Mouse (Mus musculus): ENCODE data around the gene Dip2b.

The Dip2b gene

DNA sequence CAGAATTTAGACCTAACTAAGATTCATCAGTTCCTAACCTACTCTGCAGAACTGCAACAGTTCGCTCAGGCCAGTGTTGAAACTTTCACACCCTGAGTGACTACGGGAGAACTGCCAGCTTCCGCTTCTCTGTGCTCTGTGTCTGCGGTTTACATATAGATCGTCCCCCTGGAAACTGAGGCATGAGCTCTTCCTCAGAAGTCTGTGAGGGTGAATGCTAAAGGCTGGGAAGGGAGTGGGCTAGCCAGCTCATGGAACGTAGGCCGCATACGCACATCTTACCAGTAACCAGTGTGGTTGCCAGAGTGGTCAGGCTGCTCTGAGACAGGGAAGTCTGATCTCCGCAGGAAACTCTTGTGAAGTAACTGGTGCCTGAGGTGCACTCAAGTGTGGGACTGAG is 177.7 kb downstream of the Dip2b start:
- DNase-seq (ENCODE audit: low read depth, low spot score) = no peak

DNA sequence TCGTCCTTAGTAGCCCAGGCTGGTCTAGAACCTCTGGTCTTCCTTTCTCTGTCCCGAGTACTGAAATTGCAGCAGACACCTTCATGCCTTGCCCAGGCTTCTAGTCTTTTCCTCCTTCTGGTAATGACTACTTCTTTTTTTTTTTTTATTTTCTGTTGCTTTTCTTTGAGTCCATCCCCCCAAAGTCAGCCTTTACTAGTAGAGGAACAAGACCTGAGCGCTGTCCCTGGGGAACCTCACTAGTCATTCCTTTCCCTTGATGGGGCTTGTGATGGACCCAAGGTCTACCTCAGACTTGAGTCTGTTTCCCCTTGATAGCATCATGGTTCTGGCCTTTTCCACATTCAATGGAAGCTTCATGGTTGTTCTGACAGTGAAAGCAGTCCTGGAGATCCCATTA is 179.6 kb downstream of the Dip2b start:
- DNase-seq (ENCODE audit: low read depth, low spot score) = no peak

DNA sequence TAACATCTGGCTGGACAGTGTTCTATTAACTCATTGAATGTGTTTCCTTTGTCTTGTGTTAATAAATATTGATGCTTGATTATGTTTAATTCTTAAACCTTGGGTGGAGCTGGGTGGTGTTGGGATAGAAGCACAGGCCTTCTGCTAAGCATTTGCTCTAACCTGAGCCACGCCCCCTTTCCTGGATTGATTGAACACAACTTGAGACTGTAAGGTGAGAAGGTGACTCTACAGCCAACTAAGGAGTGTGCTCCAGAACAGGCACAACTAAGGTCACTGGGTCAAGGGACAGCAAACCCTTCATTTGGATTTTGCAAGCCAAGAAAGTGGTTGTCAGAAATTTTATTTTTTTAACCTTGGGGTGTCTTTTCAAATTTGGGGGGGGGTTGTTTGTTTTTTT is 180.9 kb downstream of the Dip2b start:
- DNase-seq (ENCODE audit: low read depth, low spot score) = no peak

DNA sequence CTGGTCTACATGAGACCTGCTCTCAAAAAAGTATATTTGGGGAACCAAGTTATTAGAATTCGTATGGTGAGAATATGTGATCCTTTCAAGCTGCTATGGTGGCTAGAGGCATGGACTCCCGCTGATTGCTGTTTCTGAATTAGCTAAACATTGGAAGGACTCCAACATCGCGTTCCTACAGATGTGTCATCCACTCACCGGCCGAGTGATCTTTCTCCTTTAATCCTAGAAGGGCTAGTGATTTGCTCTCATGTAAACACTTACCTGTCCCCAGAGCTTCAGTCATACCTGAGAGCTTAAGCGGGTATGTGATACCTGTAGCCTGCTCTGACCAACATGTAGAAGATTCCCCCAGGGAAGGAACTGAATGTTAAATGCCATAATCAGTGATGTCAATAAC is 182.5 kb downstream of the Dip2b start:
- DNase-seq (ENCODE audit: low read depth, low spot score) = no peak

DNA sequence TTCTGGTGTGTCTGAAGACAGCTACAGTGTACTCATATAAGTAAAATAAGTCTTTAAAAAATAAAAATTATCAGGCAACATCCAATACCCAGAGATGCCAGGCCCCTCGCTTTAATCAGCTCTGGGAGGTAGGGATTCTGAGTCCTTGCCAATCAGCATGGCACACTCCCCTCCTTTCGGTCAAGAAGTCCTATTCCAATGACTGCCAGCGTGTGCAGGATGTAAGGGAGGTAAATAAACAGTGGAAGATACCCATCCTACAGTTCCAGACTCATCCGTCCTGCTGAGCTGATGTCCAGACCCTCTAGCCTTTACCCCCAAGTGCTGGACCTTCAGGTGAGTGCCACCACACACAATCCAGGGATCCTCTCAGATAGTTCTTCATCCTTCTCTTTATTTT is 186.9 kb downstream of the Dip2b start:
- DNase-seq (ENCODE audit: low read depth, low spot score) = no peak

DNA sequence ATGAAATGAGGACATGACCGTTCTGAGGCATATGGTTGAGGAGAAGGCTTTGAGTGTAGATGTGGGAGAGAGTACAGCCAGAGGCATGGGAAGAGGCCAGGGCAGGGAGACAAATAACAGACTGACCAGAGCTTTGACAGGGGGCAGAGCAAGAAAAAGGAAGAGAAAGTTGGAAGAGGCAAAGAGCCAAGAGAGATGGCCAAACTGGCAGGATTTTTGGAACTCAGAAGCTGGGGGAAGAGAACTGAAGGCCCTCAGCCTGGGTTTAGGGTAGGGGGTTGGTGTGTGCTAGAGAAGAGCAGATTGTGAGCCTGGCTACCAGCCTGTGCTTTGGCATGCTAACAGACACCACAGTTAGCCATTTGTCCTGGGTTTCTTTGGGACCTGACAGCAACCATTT is 187.4 kb downstream of the Dip2b start:
- no peak for DNase-seq (ENCODE audit: low read depth, low spot score)

DNA sequence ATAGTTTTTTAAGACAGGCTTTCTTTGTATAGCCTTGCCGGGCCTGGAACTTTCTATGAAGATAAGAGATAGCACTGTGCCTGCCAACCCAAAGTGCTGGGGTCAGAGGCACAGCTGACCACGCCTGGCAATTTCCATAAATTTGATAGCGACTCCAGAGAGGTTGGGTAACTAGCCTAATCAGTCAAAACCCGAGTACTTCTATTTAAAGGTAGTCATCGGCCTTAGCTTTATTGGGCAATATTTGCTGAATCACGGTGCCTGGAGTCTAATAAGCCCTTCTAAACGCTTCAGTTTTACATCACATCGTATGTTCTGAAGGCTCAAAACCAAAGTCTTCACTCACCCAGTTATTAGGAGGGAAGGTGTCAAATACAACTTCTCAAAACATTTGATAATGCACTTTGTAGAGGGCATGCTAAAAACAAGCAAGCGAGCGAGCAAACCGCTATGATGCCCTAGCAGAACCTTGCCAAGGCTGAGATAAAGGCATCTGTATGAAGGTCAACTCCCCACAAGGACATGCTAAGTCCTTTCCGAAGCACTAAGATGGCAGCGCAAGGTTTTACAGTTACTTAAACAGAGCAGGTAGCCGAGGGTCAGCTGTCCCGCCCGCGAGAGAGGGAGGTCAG is 188.7 kb downstream of the Dip2b start:
- peak; percentile 88 for DNase-seq (ENCODE audit: low read depth, low spot score)

DNA sequence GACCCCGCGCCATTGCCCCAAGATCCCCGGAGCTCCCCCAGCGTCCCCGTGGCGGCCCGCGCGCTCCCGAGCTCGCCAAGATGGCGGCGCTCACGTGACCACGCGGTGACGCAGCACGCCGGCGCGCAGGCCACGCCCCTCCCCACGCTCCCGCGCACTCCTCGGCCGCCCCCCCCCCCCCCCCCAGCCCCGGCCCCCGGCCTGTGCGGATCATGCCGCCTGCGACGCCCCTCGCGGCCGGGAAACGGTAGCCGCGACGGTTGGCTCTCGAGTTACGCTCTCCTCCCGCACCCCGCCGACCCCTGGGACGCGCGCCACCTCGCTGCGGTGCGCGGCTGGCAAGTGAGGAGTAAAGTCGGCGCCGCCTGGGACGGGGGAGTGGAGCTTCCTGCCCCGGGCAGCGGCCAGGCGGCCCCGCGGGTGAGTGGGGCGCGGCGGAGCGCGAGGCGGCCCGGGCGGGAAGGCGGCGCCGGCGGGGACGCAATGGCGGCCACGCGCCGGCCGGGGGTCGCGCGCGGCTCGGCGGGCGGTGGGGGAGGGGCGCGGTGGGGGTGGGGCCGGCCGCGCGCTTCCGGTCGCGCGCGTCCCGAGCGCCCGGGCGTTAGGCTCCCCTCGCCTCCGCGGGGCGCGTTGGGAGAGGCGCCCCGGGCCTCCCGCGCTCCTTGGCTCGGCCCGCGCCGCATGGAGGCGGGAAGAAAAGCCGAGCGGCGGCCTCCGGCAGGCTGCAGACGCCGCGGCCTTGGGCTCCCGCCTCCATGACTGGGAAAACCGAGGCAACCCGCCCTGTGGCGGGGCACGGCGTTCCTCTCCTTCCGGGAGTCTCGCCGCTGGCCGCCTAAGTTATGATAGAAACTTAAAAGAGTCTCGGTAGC is 189.4 kb downstream of the Dip2b start, which contains the start of gene Atf1:
Gene Atf1, plus strand, starts transcription at position 157 of the 872 bp plus-strand sequence.
- DNase-seq (ENCODE audit: low read depth, low spot score) = peak; percentile 79

DNA sequence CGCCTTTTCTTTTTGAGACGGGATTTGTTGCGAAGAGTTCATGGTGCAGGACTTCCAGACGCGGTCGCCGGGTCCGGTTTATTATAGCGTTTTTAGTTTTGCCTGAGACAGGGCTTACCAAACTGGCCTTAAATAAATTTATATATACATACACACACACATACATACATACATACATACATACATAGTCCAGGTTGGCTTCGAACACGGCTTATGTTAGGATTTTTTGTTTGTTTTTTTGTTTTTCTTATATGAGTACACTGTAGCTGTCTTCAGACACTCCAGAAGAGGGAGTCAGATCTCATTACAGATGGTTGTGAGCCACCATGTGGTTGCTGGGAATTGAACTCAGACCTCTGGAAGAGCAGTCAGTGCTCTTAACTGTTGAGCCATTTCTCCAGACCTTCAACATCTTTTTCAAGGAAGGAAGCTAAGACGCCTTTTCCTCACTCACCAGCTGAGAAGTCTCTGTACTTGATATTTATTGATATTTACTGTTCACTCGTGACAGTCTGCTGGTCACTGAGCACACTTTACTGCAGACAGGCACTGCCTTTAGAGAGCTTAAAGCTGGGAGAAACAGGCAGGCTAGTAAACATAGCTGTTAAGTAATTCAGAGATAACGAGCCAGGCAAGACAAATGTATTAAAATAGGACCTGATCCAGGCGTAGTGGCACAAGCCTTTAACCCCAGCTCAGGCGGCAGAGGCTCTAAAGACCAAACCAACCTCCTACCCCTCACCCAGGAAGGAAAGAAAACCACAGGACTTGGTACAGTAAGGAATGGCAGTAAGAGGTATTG is 190.3 kb downstream of the Dip2b start:
- DNase-seq (ENCODE audit: low read depth, low spot score) = peak; percentile 40

DNA sequence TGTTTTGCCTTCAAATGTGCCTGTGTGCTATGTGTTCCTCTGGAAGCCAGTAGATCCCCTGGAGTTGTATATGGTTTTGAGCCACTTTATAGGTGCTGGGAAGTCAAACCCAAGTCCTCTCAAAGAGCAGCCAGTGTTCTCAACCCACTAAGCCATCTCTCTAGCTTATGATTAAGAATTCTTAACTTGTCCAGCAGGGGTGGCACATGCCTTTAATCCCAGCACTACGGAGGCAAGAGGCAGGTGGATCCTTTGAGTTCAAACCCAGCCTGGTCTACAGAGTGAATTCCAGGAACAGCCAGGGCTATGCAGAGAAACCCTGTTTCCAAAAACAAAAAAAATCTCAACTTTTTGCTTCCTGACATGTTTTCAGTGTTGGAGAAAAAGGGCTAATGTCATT is 192.2 kb downstream of the Dip2b start:
- no peak for DNase-seq (ENCODE audit: low read depth, low spot score)

DNA sequence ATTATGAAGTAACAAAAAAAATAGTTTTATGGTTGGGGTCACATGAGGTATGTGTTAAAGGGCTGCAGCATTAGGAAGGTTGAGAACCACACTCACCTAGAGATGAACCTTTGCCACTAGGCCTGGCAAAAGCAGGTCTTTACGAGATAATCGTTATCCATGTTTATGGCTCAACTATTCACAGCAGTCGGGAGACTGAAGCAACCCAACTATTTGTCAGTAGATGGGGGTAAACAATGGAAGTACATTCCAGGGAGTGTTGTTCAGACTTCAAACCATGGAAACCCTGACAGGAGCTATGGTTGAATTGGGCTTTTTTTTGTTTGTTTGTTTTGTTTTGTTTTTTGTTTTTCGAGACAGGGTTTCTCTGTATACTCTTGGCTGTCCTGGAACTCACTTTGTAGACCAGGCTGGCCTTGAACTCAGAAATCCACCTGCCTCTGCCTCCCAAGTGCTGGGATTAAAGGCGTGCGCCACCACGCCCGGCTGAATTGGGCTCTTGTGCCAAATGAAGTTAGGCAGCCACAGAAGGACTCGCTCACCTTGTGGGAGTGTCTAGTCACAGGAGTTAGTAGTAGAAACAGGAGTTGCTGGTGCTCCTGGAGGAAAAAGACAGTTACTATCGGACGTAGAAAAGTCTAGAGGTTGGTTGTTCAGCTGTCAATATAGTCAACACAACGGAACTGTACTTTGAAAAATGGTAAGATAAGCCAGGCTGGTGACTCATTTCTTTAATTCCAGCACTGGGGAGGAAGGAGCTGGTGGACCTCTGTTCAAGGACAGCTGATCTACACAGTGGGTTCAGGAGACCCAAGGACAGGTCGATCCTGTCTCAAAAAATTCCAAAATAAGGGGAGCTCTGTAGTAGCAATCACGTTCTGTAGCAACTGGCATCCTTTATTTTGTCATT is 193.4 kb downstream of the Dip2b start:
- DNase-seq (ENCODE audit: low read depth, low spot score) = no peak

DNA sequence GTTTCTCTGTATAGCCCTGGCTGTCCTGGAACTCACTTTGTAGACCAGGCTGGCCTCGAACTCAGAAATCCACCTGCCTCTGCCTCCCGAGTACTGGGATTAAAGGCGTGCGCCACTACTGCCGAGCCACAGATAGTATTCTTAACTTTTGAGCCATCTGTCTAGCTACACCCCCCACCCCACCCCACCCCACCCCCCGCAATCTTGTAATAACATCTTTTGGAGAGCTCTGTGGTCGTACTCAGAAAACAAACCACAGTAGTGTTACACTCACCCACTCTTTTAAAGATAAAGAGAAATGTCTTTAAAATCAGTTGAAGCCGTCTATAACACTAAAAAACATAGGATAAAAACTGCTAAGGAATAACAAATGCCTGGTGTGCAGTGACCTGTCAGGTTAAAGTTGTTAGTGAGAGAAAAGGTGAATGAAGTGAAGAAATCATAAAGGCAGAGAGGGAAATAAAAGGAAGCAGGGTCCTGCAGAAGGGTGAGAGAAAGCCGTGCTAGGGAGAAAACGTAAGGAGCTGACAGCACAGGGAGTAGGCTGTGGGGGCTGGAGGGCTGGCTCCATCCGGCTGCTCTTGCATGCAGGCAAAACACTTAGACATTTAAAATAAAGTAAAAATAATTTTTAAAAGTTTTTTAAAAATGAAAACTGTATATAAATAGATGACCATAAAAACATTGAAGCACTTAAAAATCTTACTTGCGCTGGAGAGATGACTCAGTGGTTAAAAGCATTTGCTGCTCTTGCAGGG is 196.9 kb downstream of the Dip2b start:
- no peak for DNase-seq (ENCODE audit: low read depth, low spot score)

DNA sequence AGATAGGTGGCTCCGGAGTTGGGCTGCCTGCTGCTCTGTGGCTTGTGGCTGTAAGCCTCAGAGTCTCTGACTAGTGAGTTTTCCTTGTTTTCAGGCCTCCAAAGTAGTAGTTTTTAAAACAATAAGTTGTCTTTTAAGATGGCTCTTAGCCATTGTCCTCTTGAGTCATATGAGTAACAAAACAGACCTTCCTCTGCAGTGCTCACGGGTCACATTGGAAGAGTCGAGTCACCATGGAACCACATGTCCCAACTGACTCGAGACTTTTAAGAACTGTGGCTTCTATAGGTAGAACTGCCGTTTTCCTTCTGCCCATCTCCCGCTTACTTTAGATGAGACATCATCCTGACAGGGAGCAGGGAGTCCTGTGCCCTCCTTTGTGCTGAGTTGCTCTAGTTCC is 198.5 kb downstream of the Dip2b start:
- no peak for DNase-seq (ENCODE audit: low read depth, low spot score)

DNA sequence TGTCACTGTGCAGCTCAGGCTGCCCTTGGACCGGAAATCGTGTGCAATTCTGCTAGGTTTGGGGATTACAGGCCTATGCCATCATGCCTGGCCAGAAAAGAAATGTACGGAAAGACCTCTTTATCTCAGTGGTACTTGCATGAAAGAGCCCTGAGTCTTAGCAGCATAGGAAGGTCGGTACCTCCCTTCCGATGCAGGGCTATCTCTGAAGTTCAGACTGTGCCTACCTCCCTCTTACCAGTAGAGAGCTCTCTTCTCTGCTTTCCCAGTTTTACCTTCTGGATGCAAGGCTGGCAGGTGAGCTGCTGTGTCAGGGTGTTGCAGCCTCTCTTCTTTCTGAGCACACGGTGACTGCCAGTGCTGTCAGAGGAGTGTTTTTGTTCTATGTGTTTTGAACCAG is 203.3 kb downstream of the Dip2b start:
- DNase-seq (ENCODE audit: low read depth, low spot score) = no peak

DNA sequence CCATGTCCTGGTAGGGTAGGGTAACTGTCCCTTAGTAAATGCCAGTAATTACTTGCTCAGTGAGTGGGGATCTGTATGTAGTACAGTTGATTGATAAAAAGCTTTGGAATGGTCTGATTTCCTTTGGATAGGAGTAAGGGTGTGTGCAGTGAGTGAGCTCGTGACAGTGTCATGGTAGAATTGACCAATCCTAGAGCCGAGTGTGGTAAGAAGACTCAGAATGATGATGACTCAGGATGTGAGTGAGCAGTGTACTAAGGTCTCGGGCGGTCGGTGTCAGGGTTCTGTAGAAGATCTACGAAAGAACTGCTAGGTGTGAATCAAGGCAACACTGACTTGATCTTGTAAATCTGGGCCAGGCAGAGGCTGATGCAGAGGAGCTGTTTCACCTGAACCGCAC is 207.5 kb downstream of the Dip2b start:
- DNase-seq (ENCODE audit: low read depth, low spot score) = no peak

DNA sequence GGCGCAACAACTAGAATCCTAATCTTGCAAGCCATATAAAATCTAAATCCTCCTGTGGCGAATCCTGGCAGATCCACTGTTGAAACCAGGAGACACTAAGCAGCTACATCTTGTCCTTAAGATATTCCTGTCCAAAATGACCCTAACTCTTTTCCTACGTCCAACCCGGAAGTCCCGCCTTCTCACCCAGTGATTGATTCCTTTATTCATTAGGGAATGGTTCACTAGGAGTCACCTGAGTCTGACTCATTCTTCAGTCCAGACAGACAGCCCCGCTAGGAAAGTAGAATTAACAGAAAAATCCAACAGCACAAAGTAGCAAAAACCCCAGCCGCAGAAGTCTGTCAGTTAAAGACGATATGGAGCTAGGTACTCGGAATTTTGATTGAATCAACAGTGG is 208.8 kb downstream of the Dip2b start:
- no peak for DNase-seq (ENCODE audit: low read depth, low spot score)

DNA sequence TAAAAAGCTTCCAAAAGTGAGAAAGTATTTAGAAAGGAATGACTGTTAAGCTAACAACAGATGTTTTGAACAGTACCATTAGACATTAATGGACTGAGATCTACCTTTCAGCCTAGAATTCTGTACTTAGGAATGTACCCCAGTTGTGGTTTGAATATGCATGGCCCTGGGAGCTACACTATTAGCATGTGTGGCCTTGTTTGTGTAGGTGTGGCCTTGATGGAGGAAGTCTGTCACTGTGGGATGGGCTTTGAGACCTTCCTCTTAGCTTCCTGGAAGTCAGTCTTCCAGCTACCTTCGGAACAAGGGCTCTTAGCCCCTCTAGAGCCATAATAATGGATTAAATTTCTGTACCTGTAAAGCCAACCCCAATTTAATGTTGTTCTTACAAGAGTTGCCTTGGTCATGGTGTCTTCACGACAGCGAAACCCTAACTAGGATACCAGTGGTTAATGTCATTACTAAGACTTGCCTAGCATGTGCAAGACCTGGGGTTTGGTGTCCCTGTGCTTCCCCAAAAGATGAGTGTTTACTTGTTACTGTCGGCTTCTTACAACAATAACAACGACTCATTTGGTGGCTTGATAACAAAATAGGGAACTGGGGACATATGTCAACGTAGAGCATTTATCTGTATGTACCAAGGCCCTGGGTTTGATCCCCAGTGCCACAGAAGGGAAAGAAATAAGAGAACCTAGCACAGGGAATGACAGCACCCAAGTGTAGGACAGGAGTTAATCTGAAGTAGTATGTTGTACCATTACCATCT is 210.4 kb downstream of the Dip2b start:
- DNase-seq (ENCODE audit: low read depth, low spot score) = no peak

DNA sequence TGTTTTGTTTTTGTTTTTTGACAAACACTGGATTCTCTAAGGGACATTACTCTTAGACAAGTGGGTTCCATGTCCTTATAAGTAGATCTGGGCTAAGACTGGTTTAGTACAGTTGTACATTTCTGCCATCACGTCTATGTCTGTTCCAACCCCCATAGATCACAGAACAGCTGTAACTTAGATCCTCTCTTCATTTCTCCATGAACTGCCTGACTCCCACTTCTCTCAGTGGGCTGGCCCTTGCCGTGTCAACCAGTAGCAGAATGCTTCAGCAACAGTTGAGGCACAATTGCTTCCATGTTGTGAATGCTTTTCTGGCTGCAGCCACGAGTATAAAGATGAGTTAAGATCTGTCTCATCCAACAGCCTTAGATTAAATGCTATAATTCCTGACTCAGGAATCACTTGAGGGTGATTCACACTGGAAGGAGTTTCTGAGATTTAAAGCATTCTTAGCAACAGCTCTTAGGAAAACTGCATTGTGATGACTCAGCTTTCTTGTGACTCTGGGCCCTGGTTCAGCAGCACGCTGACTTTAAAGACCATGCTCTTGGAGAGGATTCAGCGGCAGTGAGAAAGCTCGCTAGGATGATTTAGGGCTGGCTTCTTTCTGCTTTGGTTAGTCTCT is 212.8 kb downstream of the Dip2b start:
- DNase-seq (ENCODE audit: low read depth, low spot score) = no peak

DNA sequence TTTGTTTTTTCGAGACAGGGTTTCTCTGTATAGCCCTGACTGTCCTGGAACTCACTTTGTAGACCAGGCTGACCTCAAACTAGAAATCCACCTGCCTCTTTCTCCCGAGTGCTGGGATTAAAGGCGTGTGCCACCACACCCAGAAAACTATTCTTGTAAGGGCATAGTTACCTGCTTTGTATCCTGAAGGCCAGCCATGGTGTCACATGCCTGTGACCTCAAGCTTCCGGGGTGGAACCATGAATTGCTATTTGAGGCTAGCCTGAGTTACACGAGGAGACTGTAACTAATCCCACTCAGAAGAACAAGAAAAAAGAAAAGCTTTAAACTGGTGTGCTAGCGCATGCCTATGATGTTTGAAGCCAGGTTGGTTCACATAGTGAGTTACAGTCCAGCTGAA is 217.9 kb downstream of the Dip2b start:
- DNase-seq (ENCODE audit: low read depth, low spot score) = no peak

All from c-Kit-negative CD71-positive TER-119-positive erythroid progenitor cells, embryonic 14.5 days (primary cell).